ENCODE assay signal across 8 mouse cellular contexts in genomic region chr15:95789562-95790528, GRCm38 (mm10). TPM values are rescaled to one million over a fixed set of nuclear protein-coding genes. Genes with fewer than 3 reads are reported as not detected.
DNase-seq lines count a peak whose midpoint lies in the region; ATAC-seq and TF ChIP-seq lines count a peak whose summit lies in the region.

No protein-coding gene starts in this region.

- H3K9ac ChIP-seq in limb, embryonic 14.5 days (ENCODE audit: low read depth, low read length, severe bottlenecking): peak overlapping the region; percentile 78

- peak overlapping the region; percentile 98 for H3K4me3 ChIP-seq in gastrocnemius, adult 2 months
- peak overlapping the region; percentile 99 for H3K4me3 ChIP-seq in C2C12 (ENCODE audit: insufficient read depth, poor library complexity, severe bottlenecking)
- peak overlapping the region; percentile 68 for H3K4me3 ChIP-seq in brown adipose tissue, adult 24 weeks (ENCODE audit: insufficient read depth, low read depth, low read length)
- H3K4me3 ChIP-seq in hindbrain, embryonic 10.5 days: peak overlapping the region; percentile 81
- peak overlapping the region; percentile 90 for H3K4me3 ChIP-seq in limb, embryonic 14.5 days (replicated peaks; ENCODE audit: low read length)

- peaks cover 14% of the 10 kb centered on the region for H3K36me3 ChIP-seq in C2C12 (ENCODE audit: control insufficient read depth, insufficient read depth)
- H3K36me3 ChIP-seq in hindbrain, embryonic 10.5 days: peaks cover 10% of the 10 kb centered on the region; the same call in 1 of the 2 replicates
- no peaks in the 10 kb centered on the region for H3K36me3 ChIP-seq in limb, embryonic 14.5 days (ENCODE audit: control insufficient read depth, insufficient read depth, low read length)

- 9% methylated on average over 32 of the region's 32 CpGs for WGBS in hindbrain, embryonic 10.5 days
- 12% methylated on average over 32 of the region's 32 CpGs for WGBS in limb, embryonic 14.5 days

- H3K4me1 ChIP-seq in brown adipose tissue, adult 24 weeks (ENCODE audit: control insufficient read depth, insufficient read depth, insufficient read length, low read length): peaks cover 9% of the 10 kb centered on the region
- peaks cover 43% of the 10 kb centered on the region for H3K4me1 ChIP-seq in hindbrain, embryonic 10.5 days (replicated peaks)
- peaks cover 19% of the 10 kb centered on the region; the same call in 1 of the 2 replicates for H3K4me1 ChIP-seq in limb, embryonic 14.5 days (ENCODE audit: control insufficient read depth, insufficient read depth, low read length)

- H3K27ac ChIP-seq in gastrocnemius, adult 2 months: peak overlapping the region; percentile 98
- peak overlapping the region; percentile 51 for H3K27ac ChIP-seq in brown adipose tissue, adult 24 weeks (replicated peaks; ENCODE audit: low read depth, low read length)
- H3K27ac ChIP-seq in hindbrain, embryonic 10.5 days: peak overlapping the region; percentile 91
- peak overlapping the region; percentile 80 for H3K27ac ChIP-seq in limb, embryonic 14.5 days (replicated peaks; ENCODE audit: low read depth, low read length)

- no peaks in the 10 kb centered on the region for H3K9me3 ChIP-seq in hindbrain, embryonic 10.5 days
- no peaks in the 10 kb centered on the region for H3K9me3 ChIP-seq in limb, embryonic 14.5 days (ENCODE audit: control insufficient read depth, low read length)

- H3K27me3 ChIP-seq in C2C12 (ENCODE audit: control insufficient read depth, insufficient read depth, insufficient read length): no peaks in the 10 kb centered on the region
- peaks cover 20% of the 10 kb centered on the region for H3K27me3 ChIP-seq in hindbrain, embryonic 10.5 days (ENCODE audit: insufficient read depth, poor library complexity, severe bottlenecking)
- H3K27me3 ChIP-seq in limb, embryonic 14.5 days (ENCODE audit: control insufficient read depth, insufficient read depth, low read length): no peaks in the 10 kb centered on the region

- TF ChIP-seq CTCF in gastrocnemius, adult 2 months (IDR thresholded peaks at IDR 0.05): no peak
- TF ChIP-seq CTCF in C2C12 (IDR thresholded peaks at IDR 0.05; ENCODE audit: control insufficient read depth, insufficient read depth, insufficient read length): no peak

- peaks cover 39% of the 10 kb centered on the region for H3K79me3 ChIP-seq in C2C12 (ENCODE audit: low read depth)

- DNase-seq in gastrocnemius, adult 2 months: no peak
- no peak for DNase-seq in gastrocnemius, postnatal 36 days
- DNase-seq in hindbrain, embryonic 10.5 days (ENCODE audit: low spot score): peak; percentile 61
- peak; percentile 40 for DNase-seq in limb, embryonic 14.5 days (ENCODE audit: low spot score)
- peak; percentile 37 for DNase-seq in neural tube, embryonic 10.5 days (ENCODE audit: extremely low spot score, low spot score)
- no peak for DNase-seq in urinary bladder, adult 2 months (ENCODE audit: low spot score)

- intact Hi-C loops in gastrocnemius, adult 2 months (cut with DNase I): loop anchor here (5.0 kb wide), 2 partner anchors 142 to 497 kb away; partner anchors contain the start of gene Arid2
- intact Hi-C loops in gastrocnemius, postnatal 36 days (cut with DNase I): loop anchor here (5.0 kb wide), 3 partner anchors 47 to 142 kb away; no protein-coding TSS in a partner anchor

- no peak for TF ChIP-seq POLR2A in limb, embryonic 14.5 days (IDR thresholded peaks at IDR 0.05; ENCODE audit: borderline replicate concordance, extremely low read depth, insufficient read depth, insufficient read length)

- peak overlapping the region; percentile 74 for H3K4me2 ChIP-seq in limb, embryonic 14.5 days (replicated peaks; ENCODE audit: low read depth, low read length, severe bottlenecking)

- H3ac ChIP-seq in C2C12 (ENCODE audit: control insufficient read depth, insufficient read length, low read depth): peak overlapping the region; percentile 80

- H3K79me2 ChIP-seq in C2C12 (ENCODE audit: control insufficient read depth, insufficient read depth): peaks cover 42% of the 10 kb centered on the region

- ATAC-seq in limb, embryonic 14.5 days (ENCODE audit: low FRiP score, low read depth): peak; percentile 42

TF ChIP-seq in C2C12, 6 proteins besides CTCF, POLR2A, EP300 and RAD21:
- TF ChIP-seq USF1 (IDR thresholded peaks at IDR 0.05; ENCODE audit: low read depth): no peak
- TF ChIP-seq CEBPB (IDR thresholded peaks at IDR 0.05; ENCODE audit: low read depth): no peak
- no peak for TF ChIP-seq MYOD1 (IDR thresholded peaks at IDR 0.05; ENCODE audit: control insufficient read depth, insufficient read length, low read depth)
- no peak for TF ChIP-seq MYOG (IDR thresholded peaks at IDR 0.05; ENCODE audit: control insufficient read depth, extremely low read depth, insufficient read length)
- no peak for TF ChIP-seq MAX (IDR thresholded peaks at IDR 0.05)
- no peak for TF ChIP-seq FOSL1 (IDR thresholded peaks at IDR 0.05; ENCODE audit: insufficient read depth, low read length, poor library complexity, severe bottlenecking)

RNA-seq across cellular contexts. Expression of gene Ano6, which starts 0.8 kb away (rescaled TPM):
- 10 to 100 TPM; 48.6 to 51.2 TPM for total RNA-seq in gastrocnemius, adult 2 months (2021)
- total RNA-seq in gastrocnemius, postnatal 36 days (2021): 10 to 100 TPM; 36.1 to 37.1 TPM
- 73.2 TPM for polyA plus RNA-seq in C2C12 (2012; fragmentation: generic; extraction: Trizol)
- polyA plus RNA-seq in brown adipose tissue, adult 24 weeks (2012; ENCODE audit: insufficient read depth, insufficient read length, missing spikeins): 14.3 and 21.1 TPM in 2 replicates
- 31.1 and 31.5 TPM in 2 replicates for polyA plus RNA-seq in hindbrain, embryonic 10.5 days (2016; fragmentation: Nextera tagmentation; extraction: Ambion mirVana)
- 42.1 and 46.9 TPM in 2 replicates for polyA plus RNA-seq in limb, embryonic 14.5 days (2012; rRNA removed)
- 52.3 and 61.5 TPM in 2 replicates for polyA plus RNA-seq in limb, embryonic 14.5 days (2014; fragmentation: Nextera tagmentation; extraction: Ambion mirVana)
- 53.9 and 66.4 TPM in 2 replicates for polyA plus RNA-seq in urinary bladder, adult 2 months (2012; rRNA removed)

Comparison
In these comparisons a context has a peak if more than half of its experiments do, and no peak if none do; other contexts are left out.
1. DNase-seq: peak in hindbrain, embryonic 10.5 days (single experiment), limb, embryonic 14.5 days (single experiment) and neural tube, embryonic 10.5 days (single experiment); none in gastrocnemius, adult 2 months (single experiment), gastrocnemius, postnatal 36 days (0 of 2) and urinary bladder, adult 2 months (single experiment).
2. Peak in every context shown above with its lines, with median percentiles within 50 percentile points of each other: H3K27ac ChIP-seq and H3K4me3 ChIP-seq.